Mouse (Mus musculus) left cerebral cortex, adult 2 months (tissue): ENCODE results near the gene Flnb. TPM values are rescaled to one million over a fixed set of nuclear protein-coding genes. Genes with fewer than 3 reads are reported as not detected.

Source experiments
- DNase-seq, 2 experiments: peaks; one replicate each; pipeline ENCODE4 v3.0.0; 2021 to 2022; ENCODE audit warnings: low spot score in 2 of 2, mixed read lengths in 1 of 2; ENCODE audit errors: extremely low spot score in 1 of 2
- H3K27ac ChIP-seq: fragments of 200-600 bp; 2 replicates; pipeline ENCODE4 v1.8.1; 2022
- H3K4me3 ChIP-seq: fragments of 200-600 bp; 2 replicates; pipeline ENCODE4 v1.8.1; 2022
- CTCF ChIP-seq: fragments of 200-600 bp; IDR thresholded peaks from 2 replicates; pipeline ENCODE4 v1.8.1; 2022; ENCODE audit warnings: antibody characterized with exemption, mild to moderate bottlenecking, moderate library complexity
- intact Hi-C: fragments of 180-260 bp; cut with DNase I; formaldehyde crosslinking; loops from one replicate; pipeline ENCODE4 v1.15.1; 2025
- total RNA-seq, 2 experiments: library from RNA; stranded (reverse); gene quantifications; 2 replicates each; pipeline ENCODE4 v1.2.3; 2021

Flnb gene
- total RNA-seq, 2 experiments from 2014 or later, result 66.0 to 68.6 TPM

DNA sequence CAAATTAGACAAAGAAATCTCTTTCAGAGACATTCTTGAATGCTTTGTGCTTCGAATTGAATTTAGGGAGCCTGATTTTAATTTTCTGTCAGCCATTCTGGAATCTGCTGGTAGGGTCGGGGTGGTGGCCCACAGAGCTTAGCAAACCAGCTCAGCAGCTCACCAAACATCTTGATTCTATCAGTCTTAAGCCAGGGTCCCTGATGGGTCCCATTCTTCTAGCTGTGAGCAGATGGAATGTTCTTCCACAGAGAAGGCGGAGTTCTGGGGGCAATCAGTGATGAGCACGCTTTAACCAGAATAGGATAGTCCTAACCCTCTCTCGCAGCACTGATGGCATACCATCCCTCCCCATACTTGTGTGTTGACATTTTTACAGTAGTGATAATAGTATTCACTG is 37.7 kb downstream of the Flnb start:
- no peak for TF ChIP-seq CTCF
- no peak overlapping the region for H3K27ac ChIP-seq
- no peak for DNase-seq
- intact Hi-C loops, result loop anchor here (2.0 kb wide), 1 partner anchor 17 kb away; no protein-coding TSS in a partner anchor
- no peak overlapping the region for H3K4me3 ChIP-seq

DNA sequence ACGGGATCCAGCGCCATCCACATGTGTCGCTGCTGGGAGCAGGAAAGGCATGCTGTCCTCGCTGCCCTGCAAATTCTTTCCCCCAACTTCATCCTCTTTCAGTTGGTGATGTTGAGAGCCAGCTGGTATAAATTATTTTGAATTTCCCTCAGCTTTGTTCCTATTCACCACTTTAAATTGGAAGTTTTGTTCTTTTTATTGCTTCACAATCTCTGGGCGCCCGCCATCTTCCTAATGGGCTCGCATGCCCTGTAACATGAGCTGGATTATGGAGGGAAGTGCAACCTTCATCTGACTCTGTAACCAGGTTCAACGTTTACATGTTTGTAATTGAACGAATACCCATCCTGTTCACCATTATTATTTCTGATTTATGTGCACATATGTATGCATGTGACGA is 38.6 kb downstream of the Flnb start:
- H3K27ac ChIP-seq, result no peak overlapping the region
- no peak for DNase-seq
- intact Hi-C loops, result no loop called here

DNA sequence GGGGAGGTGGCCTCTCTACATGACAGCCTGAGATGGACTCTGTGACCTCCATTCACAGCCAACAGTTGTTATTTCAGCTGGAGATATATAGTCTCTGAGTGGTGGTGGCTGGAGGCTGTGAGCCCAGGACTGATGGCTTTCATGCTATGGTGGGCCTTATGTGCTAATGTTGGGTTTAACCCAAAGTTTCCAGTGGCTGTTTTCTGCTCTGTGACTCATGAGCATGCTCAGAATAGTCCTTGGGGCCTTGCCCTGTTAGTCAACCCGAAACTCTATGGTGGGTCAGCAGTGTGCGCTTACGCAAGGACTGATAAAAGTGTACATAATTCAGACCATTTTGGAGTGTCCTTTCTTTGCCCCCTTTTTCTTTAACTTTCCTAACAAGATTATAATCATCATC is 40.1 kb downstream of the Flnb start:
- TF ChIP-seq CTCF, result no peak
- no peak overlapping the region for H3K4me3 ChIP-seq
- no peak for DNase-seq
- intact Hi-C loops, result no loop called here
- H3K27ac ChIP-seq, result no peak overlapping the region

More for the DNA sequence above, 38.6 kb downstream of the Flnb start:
- no peak overlapping the region for H3K4me3 ChIP-seq
- no peak for TF ChIP-seq CTCF

DNA sequence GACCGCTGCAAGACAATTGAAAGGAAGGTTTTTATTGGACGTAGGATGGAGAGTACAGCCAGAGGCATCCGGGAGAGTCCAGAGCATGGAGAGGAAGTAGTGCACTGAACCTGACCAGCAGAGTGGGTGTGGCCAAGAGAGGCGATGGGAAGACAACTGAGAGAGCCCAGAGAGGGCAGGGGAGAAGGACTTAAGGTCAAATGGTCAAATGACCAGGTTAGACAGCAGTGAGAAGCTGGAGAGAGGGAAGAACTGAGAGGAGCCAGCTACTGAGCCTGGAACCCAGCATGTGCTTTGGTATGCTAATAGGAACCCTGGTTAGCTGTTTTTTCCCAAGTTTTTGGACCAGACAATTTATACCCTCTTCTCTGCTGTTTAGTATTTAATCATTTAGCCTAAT is 40.7 kb downstream of the Flnb start:
- intact Hi-C loops, result no loop called here
- DNase-seq, result no peak
- Histone ChIP-seq H3K27ac (no peak overlapping the region), H3K4me3 (no peak overlapping the region)
- TF ChIP-seq CTCF, result no peak

DNA sequence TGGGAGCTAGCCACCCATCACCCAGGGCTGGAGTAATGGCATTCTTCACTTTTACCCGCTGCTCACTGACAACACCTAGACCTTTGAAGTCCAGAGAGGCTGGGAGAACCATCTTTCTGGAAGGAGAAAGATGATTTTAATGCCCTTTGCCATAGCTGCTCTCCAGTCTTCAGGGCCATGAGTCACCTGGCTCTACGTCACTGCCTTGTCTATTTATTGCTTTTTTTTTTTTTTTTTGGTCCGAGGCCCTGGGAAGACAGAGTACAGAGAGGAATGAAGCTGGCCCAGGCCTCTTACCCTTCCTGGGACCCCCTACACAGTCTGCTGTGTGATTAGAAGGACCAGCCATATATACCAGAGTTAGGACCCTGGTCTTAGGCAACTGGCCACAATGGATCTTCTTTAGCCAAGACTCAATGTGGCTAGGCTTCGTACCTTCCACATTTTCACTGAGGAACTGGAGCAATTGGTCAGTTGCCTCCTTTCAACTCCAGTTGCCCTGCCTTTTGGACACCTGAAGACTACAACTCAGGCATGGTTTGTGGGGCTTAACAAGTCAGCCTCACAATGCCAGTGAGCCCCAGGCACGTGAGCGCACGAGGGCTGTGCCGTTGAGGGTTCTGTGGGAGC is 42.9 kb downstream of the Flnb start:
- Histone ChIP-seq H3K4me3 (no peak overlapping the region), H3K27ac (no peak overlapping the region)
- intact Hi-C loops, result no loop called here
- TF ChIP-seq CTCF, result no peak
- DNase-seq, result no peak

DNA sequence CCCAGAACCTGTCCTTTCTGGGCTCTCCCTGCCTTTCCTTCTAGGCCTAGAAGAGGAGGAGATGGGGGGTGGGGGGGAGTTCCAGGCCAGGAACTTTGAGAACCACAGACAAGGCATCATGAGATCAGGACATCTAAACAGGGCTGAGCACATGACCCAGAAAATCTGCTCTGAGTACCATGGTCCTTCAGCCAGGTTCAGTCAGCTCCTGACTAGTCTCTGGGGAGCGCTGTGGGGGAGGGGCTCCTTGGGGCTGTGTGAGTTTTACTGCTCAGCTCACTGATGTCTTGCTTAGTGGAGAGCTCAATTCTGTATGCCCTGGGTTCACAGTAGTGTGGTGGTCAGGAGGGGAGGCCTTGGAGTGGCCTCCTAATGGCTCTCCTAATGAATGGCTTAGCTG is 43.5 kb downstream of the Flnb start:
- TF ChIP-seq CTCF, result no peak
- no peak for DNase-seq
- intact Hi-C loops, result no loop called here
- no peak overlapping the region for H3K27ac ChIP-seq
- H3K4me3 ChIP-seq, result no peak overlapping the region

DNA sequence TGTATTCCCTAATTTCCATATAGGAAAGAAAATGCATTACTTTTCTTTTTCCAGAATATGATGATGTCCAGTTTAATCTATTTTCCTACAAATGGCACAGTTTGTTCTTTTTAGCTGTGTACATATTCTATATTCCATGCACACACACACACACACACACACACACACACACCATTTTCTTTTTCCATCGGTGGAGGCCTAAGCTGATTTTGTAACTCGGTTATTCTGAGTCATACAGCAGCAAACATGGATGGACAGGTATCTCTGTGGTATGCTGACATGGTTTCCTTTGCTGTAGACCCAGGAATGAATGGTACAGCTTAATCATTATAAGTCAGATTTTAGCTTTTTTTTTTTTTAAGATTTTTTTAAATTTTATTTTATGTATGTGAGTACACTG is 44.5 kb downstream of the Flnb start:
- TF ChIP-seq CTCF, result no peak
- no peak for DNase-seq
- Histone ChIP-seq H3K4me3 (no peak overlapping the region), H3K27ac (no peak overlapping the region)
- intact Hi-C loops, result no loop called here

DNA sequence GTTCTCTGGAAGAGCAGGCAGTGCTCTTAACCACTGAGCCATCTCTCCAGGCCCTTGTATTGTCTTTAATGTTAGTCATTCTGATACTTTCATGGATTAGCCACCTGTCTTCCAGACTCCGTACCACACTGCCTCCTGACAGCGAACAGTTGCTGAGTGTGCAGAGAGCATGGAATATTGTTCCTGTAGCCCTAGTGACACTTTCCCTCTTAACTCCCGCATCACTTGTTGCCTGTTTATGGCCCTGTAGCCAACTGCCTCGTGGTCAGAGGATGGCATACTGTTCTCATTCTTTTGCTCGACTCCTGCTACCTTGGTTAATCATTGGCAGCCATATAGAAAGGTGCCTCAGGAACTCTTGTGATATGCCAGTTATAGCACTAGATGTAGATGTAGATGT is 45.4 kb downstream of the Flnb start:
- Histone ChIP-seq H3K27ac (no peak overlapping the region), H3K4me3 (no peak overlapping the region)
- no peak for TF ChIP-seq CTCF
- intact Hi-C loops, result no loop called here
- no peak for DNase-seq

DNA sequence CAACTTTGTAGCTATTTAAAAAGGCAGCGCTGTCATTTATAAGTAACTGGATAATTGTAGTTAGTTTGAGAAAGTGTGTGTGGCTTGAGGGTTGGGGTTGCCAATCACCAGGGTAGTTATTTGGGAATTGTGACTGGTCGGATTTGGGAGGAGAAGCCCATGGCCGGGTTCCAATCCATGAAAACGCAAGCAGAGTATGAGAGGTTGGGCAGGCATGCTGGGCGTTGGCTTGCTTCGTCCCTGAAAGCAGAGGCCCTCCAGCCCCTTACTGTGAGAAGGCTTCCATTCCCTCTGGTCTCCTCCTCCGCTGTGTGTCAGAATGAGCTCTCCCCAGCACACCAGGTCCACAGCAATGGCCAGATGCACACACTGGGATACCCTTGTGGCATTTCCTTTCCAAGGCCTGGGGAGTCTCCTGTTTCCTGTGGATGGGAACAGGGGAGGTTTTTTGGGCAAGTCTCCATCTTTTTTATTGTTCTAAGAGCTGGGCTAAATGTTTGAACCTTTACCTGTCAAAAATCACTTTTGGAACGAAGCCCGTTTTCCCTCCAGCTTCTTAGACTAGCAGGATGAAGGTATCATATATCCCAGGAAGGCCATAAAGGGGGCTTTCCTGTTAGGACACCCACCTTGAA is 46.2 kb downstream of the Flnb start:
- DNase-seq, result no peak
- TF ChIP-seq CTCF, result no peak
- intact Hi-C loops, result no loop called here
- no peak overlapping the region for H3K4me3 ChIP-seq
- H3K27ac ChIP-seq, result no peak overlapping the region

DNA sequence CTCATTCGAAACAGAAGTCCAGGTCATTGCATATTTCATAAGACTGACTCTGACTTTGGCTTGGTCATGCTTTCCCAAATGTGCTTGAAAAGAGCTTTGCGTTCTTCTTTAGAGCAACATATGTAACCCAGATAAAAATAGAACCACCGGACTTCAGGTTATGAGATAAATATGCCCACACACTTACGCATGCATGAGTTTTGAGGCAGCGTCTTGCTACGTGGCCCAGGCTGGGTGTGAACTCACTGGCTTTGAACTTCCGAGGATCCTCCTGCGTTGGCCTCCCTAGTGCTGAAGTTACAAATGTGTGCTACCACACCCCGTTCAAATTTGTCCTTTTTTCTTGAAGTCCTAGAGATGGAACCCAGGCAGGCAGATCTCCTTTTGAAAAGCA is 46.7 kb downstream of the Flnb start:
- H3K4me3 ChIP-seq, result no peak overlapping the region
- no peak for DNase-seq
- intact Hi-C loops, result no loop called here
- H3K27ac ChIP-seq, result no peak overlapping the region
- TF ChIP-seq CTCF, result no peak

DNA sequence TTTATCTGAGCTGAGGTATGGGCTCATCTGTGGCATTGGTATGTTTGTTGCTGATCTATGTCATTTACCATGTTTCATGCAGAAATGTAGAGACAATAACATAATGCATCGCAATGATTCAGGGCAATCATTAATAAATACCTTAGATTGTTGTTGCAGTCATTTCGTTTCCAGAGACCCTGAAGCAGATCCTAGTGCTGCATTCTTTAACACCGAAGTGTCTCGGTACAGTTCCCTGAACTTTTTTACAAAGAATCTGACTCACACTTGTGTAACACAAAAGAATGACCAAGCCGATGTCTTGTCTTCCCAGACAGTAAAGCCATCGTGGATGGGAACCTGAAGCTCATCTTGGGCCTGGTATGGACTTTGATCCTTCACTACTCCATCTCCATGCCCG is 49.5 kb downstream of the Flnb start:
- Histone ChIP-seq H3K4me3 (no peak overlapping the region), H3K27ac (no peak overlapping the region)
- intact Hi-C loops, result no loop called here
- no peak for DNase-seq
- TF ChIP-seq CTCF, result no peak

DNA sequence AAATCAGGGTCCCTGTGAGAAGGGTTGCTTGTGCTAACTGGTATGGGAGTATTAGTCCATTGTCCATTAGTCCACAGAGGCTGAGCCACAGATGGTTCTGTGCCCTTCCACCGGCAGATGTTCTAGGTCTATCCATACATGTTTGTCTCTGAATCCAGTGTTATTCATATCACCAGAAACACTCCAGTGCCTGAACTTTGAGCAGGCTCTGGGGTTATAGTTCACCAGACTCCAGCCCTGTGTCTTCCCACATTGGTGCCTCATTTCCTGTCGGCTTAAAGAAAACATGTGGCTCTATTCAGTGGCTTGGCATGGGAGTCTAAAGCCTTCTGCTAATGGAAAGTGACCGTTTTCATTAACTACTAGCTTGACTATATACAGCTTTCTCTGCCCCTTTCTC is 50.1 kb downstream of the Flnb start:
- no peak overlapping the region for H3K27ac ChIP-seq
- no peak overlapping the region for H3K4me3 ChIP-seq
- no peak for DNase-seq
- intact Hi-C loops, result no loop called here
- TF ChIP-seq CTCF, result no peak

DNA sequence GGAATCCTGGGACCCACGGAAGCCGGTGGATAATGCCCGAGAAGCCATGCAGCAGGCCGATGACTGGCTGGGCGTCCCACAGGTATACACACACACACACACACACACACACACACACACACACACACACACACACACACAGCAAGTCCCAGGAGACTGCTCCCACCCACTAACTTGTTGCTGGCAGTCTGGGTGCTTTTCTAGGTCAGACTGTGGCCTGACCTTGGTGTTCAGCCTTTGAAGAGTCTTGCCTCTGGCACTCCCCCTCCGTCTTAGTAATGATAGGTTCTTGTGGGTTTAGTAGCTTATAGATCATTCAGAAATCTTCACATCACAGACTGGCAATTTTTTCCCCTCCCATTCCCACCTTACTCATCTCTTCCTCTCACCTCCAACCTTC is 52.0 kb downstream of the Flnb start:
- no peak for TF ChIP-seq CTCF
- intact Hi-C loops, result no loop called here
- no peak overlapping the region for H3K4me3 ChIP-seq
- H3K27ac ChIP-seq, result no peak overlapping the region
- DNase-seq, result no peak
